Mouse (Mus musculus) neural tube, embryonic 10.5 days (tissue): ENCODE data around the gene Cyb5r3.

Experiments
- DNase-seq: peaks from one replicate; pipeline ENCODE4 v3.0.0-alpha.2; 2017; ENCODE audit warnings: low spot score; ENCODE audit errors: extremely low spot score

The Cyb5r3 gene

GRCm38 (mm10) chr15:83172492-83173429, at the start of gene Cyb5r3:
Gene Cyb5r3 (minus strand): TSS chr15:83172592.
- DNase-seq: no peak

- no peak for DNase-seq
These were observed 49.3 kb upstream of the Cyb5r3 start for GRCm38 (mm10) chr15:83221721-83222120.

GRCm38 (mm10) chr15:83220368-83221013, 48.1 kb upstream of the Cyb5r3 start:
- DNase-seq: no peak

GRCm38 (mm10) chr15:83215322-83216216, 43.2 kb upstream of the Cyb5r3 start:
- DNase-seq: peak; percentile 31

GRCm38 (mm10) chr15:83210229-83210628, 37.8 kb upstream of the Cyb5r3 start:
- peak; percentile 49 for DNase-seq

- DNase-seq: no peak
These were observed 37.3 kb upstream of the Cyb5r3 start for GRCm38 (mm10) chr15:83209719-83210118.

- DNase-seq: no peak
These were observed 36.8 kb upstream of the Cyb5r3 start for GRCm38 (mm10) chr15:83209092-83209695.

GRCm38 (mm10) chr15:83204731-83205451, 32.5 kb upstream of the Cyb5r3 start:
- peak; percentile 53 for DNase-seq

GRCm38 (mm10) chr15:83202412-83202811, 30.0 kb upstream of the Cyb5r3 start:
- DNase-seq: no peak

- DNase-seq: no peak
These were observed 21.0 kb upstream of the Cyb5r3 start for GRCm38 (mm10) chr15:83193413-83193812.

- no peak for DNase-seq
These were observed 10.0 kb upstream of the Cyb5r3 start for GRCm38 (mm10) chr15:83182351-83182750.

GRCm38 (mm10) chr15:83181800-83182330, 9.5 kb upstream of the Cyb5r3 start:
- no peak for DNase-seq

- no peak for DNase-seq
These were observed 7.6 kb upstream of the Cyb5r3 start for GRCm38 (mm10) chr15:83180004-83180403.

- no peak for DNase-seq
These were observed 4.3 kb upstream of the Cyb5r3 start for GRCm38 (mm10) chr15:83176653-83177052.

GRCm38 (mm10) chr15:83173914-83174884, 1.8 kb upstream of the Cyb5r3 start:
- no peak for DNase-seq

- DNase-seq: peak; percentile 93
These were observed 495 bp downstream of the Cyb5r3 start for GRCm38 (mm10) chr15:83171712-83172481.

- no peak for DNase-seq
These were observed 1.3 kb downstream of the Cyb5r3 start for GRCm38 (mm10) chr15:83170956-83171659.
